Mouse (Mus musculus): ENCODE data around the gene Ppia.
"Not testable (repeated sequence)": the region's sequence is repeated elsewhere in the genome, so short reads cannot be mapped to it uniquely, and the experiment has no call there.

Ppia gene

DNA sequence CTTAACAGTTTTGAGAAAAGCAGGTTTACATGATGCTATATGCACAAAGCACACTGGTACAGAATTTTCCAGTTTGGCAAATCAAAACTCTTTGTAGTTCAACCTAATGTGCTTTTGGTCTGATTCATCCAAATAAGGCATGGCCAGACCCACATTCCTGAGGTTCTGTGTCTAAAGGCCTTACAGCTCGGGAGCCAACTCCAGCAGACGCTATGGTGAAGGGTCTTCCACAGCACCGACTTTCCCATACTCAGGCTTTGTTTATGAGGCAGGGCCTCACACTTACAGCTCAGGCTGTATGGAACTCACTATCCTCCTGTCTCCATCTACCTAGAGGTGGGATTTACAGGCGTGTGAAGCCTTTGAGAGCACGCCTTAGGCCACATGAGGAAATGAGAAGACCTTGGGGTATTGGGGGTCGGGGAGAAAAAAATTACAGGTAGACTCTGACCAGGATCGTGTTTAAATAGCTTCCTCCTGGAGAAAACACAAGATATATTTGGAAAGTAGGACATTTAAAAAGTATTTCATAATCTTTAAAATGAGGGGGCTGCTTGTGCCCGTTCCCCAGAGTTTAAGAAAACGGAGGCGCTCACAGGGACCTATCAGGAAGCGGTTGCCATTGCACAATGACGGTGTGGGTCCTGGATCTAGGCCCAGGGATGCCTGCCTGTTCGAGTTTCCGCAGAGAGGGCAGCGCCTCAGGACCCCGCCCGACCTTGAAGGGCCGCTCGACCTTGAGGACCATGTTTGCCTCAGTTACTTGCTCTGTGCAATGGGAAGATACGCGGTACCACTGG, at the start of gene Ppia:
Gene Ppia (plus strand): TSS at position 693 of the 800 bp plus-strand sequence.
- in situ Hi-C loops (cut with MboI; ENCODE audit: low sequenced_read_pairs) = no loop called here

DNA sequence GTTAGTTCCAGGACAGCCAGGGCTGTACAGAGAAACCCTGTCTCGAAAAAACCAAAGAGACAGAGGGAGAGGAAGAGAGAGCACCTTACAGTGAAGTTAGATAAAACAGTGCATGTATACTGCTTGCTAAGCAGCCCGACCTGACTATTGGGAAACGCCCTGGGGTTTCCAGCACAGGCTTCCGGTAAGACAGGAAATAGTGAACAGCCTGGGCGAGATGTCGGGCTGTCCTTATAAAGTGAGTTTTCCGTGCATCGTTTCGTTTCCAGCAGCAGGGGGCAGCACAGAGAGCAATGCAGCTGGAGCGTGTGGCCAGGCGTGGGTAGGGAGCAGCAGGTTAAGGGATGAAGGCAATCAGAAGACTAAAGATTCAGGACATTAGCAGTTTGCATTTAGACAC, 49.4 kb upstream of the Ppia start:
- in situ Hi-C loops (cut with MboI; ENCODE audit: low sequenced_read_pairs) = no loop called here

DNA sequence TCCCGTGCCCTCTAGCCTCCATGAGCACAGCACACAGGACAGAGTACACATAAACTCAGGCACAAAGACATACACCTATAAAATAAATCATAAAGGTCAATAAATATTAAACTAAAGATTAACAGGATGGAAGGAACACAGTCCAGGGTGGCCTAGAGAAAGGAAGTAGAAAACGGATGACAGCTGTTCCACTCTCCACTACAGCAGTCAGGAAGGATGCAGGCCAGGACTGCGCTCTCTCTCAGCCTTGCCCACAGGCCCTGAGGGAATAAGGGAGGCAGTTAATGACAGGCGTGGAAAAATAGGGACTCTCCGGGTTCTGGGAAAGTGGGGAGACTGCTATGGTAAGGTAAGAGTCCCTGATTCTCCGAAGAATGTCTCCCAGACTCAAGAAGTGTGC, 48.8 kb upstream of the Ppia start:
- in situ Hi-C loops (cut with MboI; ENCODE audit: low sequenced_read_pairs) = no loop called here

DNA sequence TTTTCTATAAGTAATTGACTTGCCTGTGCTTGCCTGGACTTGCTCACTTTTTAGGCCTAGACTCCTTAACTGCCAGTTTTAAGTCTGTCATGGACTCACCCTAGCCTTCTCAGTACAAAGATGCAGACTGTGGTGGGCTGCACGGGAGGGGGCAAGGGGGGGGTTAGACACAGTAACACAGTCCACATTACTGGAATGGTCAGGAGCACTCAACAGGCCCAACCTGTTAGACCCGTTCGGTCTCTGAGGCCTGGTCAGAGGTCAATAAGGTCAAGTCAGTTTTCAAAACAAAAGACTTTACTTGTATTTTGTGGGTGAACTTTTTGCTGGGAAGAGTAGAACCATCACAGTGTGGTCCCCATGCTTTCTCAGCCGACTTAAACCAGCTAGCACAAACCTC, 48.1 kb upstream of the Ppia start:
- in situ Hi-C loops (cut with MboI; ENCODE audit: low sequenced_read_pairs) = no loop called here

DNA sequence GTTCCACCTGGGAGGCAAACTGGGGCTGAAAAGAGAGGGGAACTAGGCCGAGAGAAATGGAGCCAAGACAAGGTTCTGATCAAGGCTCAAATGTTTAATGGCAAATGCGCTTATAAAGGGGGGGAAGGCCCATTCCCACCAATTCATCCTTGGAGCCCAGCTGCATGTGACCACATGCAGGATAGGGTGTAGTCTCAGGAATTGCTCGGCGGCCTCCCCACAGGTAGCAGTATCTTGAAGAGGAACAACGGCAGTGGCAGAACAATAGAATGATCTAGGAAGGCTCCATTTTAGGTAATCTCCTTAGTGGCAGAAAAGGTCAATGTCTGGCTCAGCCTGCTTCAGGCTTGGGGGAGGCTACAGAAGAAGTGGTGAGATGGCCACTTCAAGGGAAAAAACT, 47.3 kb upstream of the Ppia start:
- in situ Hi-C loops (cut with MboI; ENCODE audit: low sequenced_read_pairs) = not testable (repeated sequence)

DNA sequence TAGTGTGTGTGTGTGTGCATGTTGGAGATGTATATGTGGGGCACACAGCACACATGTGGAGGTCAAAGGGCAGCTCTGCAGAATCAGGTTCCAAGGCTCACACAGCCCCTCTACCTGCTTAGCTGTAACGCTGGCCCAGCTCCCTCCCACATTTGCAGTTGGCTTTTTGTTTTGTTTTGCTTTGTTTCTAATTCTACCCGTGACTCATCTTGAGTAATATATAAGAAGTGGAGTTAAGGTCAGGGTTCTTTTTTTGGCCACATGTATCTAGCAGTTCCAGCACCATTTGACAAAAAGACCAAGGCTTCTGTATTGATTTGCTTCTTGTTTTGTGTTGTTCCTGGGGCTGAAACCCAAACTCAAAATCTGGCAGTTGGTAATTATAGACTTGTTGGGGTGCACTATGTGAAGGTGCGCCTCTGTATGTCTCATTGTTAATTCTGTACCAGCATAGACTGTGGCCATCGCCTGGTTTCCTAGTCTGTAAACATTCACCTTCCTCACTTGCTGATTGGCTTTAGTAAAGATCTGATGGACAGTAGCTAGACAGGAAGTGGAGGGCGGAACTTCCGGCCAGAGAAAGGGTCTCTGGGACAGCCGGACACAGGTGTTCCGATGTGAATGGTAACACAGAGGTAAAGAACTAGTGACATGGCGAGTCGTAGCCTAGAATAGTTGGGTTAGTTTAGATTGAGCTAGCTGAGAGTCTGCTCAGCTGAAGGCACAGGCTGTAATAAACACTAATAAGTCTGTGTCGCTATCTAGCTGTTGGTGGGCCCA, 43.7 kb upstream of the Ppia start:
- in situ Hi-C loops (cut with MboI; ENCODE audit: low sequenced_read_pairs) = no loop called here

DNA sequence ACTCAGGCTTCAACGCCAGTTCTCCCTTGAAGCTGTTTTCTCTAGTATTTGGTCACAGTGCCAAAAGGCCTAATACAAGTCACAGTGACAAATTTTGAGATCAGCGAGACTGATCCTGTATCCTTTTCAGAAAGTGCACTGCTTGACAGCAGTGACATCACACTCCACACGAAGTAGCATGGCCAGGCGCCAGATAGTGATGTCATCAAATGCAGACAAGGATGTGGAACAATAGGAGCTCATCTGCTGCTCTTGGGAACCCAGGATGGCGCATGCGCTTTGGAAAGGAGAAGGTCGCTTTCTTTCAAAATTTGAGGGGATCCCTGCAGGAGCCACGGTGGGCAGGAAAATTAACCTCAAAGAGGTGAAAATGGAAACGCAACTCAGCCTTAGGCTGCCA, 42.5 kb upstream of the Ppia start:
- in situ Hi-C loops (cut with MboI; ENCODE audit: low sequenced_read_pairs) = no loop called here

DNA sequence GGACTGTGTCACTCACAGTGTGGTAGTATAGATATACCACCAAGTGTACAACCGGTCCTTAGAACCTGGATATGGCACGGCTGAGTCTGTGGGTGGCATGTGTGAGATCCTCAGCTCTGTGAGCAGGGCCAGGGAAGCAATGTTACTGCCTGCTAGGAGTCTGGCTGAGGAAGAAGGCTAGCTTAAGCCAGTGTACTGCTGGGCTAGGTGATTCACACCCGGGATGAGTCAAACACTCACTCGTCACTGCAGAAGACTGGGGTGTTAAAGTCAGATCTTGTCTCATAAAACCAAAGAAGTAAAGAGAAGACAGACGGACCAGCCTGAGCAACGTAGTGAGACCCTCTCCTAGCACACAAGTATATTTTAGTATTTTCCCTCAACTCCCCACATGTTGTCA, 34.3 kb upstream of the Ppia start:
- in situ Hi-C loops (cut with MboI; ENCODE audit: low sequenced_read_pairs) = no loop called here

DNA sequence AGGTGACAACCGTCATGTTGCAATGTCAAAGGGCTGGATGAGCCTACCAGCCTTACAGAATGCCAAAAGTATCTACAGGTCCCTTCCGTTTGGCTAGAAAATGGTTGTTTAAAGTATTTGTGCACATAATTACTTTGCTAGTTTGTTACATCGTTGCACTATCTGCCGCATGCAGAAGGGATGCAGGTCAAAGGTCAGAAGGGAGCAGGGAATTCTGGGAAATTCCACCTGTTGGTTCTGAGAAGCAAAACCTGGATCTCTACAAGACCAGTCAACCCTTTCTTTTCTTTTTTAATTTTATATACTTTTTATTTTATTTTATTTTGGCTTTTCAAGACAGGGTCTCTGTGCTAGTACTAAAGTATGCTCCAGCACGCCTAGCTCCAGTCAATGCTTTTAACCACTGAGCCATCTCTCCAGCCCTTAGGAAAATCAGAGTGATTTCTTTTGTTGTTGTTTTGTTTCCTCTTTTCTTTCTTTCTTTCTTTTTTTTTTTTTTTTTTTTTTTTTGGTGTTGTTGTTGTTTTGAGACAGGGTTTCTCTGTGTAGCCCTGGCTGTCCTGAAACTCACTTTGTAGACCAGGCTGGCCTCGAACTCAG, 27.0 kb upstream of the Ppia start:
- in situ Hi-C loops (cut with MboI; ENCODE audit: low sequenced_read_pairs) = no loop called here

DNA sequence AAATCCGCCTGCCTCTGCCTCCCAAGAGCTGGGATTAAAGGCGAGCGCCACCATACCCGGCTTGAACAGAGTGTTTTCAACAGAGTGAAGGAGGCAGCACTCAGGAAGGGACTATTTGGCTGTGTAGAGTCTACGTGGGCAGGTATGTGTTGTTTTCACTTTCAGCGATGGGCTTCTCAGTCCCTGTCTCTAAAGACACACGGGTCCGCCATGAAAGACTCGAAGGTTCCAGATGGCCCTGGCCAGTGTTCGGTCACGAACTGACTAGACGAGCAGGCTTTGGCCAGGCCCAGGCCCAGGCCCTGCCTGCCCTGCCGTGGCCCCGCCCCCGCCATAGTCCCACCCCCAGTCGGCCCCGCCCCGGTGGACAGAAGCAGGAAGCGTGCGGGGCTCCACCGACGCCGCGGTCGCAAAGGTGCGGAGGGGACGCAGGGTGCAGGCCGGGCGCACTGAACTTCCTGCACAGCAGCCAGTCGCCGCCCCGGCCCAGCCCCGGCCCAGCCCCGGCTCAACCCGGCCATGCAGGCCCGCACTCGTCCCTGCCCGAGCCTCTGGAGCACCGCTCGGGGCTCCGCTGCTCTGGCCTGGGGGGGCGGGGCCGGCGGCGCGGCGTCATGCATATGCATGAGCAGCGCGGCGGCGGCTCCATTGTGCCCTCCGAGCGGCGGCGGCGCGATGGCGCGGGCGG, 26.4 kb upstream of the Ppia start, which contains the start of gene Zmiz2:
Gene Zmiz2 (plus strand): TSS at position 349 of the 688 bp plus-strand sequence.
- in situ Hi-C loops (cut with MboI; ENCODE audit: low sequenced_read_pairs) = no loop called here

DNA sequence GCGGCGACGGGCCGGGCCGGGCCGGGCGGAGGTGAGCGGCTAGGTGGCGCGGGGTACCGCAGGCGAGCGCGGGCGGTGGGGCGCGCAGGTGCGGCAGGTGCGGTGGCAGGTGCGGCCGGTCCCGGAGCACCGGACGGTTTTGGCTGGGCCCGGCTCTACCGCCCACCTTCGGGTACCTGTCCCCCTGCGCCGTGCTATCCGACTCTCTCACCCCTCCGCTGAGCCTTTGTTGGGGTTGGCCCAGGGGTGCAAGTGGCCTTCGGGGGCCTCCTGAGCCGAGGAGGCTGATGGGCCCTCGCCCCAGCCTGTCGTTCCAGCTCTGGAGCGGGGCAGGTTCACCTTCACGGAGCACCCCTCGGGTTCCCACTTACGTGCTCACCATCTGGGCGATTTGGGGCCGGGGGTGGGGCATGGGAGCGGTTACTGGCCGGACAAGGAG, 25.7 kb upstream of the Ppia start:
- in situ Hi-C loops (cut with MboI; ENCODE audit: low sequenced_read_pairs) = no loop called here

DNA sequence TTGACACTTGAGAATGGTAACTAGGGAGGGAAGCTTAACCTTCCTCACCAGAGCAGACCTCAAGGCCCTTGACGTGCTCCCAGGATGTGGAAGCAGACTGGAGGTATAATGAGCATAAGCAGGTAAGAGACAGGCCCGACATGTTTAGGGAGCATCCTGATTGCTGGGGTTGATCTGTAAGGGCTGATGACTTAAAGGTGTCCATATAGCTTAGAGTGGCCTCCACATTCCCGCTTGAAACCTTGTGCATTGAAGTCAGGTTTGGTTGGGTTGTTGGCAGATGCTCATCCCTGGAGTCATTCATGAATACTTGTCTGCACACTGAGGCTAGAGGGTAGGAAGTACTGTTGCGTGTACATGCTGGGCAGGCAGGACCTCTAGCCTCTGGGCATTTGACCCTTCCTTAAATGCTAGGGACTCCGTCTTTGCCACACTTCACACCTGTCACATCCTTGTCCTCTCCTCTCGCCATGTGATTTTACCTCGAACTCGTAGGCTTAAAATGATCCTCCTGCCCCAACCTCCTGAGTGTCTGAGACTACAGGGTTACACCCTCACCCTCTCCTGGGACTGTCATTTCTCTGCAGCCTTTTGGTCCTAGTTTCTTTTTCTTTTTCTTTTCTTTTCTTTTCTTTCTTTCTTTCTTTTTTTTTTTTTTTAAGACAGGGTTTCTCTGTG, 24.7 kb upstream of the Ppia start:
- in situ Hi-C loops (cut with MboI; ENCODE audit: low sequenced_read_pairs) = no loop called here

DNA sequence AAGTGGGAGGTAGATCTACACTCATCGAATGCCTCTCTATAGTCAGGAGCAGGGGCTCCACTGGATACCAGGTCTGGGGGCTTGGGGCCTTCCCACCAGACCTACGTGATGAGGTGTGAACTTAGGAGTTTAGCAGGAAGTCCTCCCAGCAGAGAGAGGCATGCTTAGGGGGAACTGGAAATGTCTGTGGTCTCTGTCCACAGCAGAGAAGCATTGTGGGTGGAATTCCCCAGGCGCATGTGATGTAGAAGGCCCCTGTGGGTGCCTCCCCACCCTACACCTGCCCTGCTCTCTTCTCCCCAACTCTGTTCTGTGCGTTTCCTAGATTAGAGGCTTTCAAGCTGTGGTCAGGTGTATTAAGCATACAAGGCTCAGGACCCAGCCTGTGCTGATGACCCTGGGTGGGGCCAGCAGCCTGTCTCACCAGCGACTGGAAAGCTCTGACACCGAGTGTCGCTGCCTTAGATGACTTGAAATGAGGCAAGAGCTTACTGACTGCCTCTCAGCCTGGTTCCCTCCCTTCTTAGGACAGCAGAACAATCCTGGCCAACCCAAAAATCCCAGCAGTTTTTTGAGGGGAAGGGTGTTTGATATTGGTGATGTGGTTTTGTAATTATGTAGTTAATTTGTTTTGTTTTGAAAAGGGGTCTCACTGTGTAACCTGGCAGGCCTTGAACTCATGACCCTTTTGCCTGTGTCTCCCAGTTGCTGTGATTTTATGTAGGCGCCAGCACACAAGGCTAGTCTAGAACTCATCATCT, 23.5 kb upstream of the Ppia start:
- in situ Hi-C loops (cut with MboI; ENCODE audit: low sequenced_read_pairs) = no loop called here

DNA sequence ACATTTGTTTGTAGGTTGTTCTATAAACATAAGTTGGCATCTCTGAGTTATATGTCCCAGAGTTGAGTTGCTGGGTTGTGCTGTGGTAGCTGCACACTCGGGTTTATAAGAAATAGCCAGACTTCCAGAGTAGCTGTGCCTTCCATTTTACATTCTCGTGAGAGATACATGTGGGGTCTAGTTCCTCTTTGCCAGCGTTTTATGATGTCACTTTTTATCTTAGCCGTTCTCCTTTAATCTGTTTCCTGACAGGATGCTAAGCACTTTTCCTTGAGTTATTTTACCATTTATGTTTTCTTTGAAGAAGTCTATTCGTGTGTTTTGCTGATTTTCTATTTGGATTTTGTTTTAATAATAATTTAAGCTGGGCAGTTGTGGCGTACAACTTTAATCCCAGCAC, 22.4 kb upstream of the Ppia start:
- in situ Hi-C loops (cut with MboI; ENCODE audit: low sequenced_read_pairs) = no loop called here

DNA sequence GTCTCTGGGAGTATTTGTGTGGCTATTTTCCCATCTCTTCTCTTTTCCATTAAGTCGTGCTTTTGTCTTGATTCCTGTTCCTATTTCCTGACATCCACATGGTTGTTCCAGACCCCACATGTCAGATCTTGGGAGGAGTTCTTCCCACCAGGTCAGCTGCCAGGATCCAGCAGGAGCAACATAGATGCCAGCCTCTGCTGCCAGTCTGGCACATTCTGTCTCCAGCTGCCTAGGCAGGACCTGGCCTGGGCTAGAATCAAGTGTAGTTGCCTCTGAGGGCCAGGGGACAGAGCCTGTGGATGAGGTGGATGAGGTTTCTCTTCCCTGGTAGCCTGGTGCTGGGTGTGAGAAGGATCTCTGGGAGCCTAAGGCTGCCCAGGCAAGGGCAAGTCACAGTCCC, 21.4 kb upstream of the Ppia start:
- in situ Hi-C loops (cut with MboI; ENCODE audit: low sequenced_read_pairs) = no loop called here

DNA sequence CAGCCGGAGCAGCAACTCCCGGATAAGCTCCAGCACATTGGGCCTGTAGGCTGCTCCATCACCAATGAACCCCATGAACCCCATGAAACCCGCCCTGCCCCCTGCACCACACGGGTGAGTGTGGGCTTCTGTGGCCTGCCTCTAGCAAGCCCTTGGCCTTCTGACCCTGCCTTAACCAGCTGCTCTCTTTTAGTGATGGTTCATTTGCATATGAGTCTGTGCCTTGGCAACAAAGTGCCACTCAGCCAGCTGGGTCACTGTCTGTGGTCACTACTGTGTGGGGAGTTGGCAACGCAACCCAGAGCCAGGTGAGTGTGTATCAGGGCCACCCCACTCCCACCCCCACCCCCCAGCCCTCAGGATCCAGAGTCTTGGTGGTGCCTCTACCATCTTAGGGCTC, 19.7 kb upstream of the Ppia start:
- in situ Hi-C loops (cut with MboI; ENCODE audit: low sequenced_read_pairs) = no loop called here

DNA sequence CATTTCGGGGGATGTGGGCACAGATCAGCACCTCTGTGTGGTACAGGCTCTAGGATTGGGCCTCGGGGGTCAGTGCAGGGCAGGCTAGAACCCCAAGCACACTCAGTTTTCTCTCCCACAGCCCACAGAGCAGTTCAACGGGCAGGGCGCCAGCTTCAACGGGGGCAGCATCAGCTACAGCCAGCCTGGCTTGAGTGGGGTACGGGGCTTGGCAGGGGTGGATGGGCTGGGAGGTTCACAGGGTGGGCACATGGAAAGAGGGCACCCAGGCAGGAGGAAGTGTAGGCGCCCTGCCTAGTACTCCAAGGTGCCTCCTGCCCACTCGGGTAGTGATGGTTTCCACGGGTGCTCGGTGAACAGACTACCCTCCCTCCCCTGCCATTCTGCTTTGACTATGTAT, 17.1 kb upstream of the Ppia start:
- in situ Hi-C loops (cut with MboI; ENCODE audit: low sequenced_read_pairs) = no loop called here

DNA sequence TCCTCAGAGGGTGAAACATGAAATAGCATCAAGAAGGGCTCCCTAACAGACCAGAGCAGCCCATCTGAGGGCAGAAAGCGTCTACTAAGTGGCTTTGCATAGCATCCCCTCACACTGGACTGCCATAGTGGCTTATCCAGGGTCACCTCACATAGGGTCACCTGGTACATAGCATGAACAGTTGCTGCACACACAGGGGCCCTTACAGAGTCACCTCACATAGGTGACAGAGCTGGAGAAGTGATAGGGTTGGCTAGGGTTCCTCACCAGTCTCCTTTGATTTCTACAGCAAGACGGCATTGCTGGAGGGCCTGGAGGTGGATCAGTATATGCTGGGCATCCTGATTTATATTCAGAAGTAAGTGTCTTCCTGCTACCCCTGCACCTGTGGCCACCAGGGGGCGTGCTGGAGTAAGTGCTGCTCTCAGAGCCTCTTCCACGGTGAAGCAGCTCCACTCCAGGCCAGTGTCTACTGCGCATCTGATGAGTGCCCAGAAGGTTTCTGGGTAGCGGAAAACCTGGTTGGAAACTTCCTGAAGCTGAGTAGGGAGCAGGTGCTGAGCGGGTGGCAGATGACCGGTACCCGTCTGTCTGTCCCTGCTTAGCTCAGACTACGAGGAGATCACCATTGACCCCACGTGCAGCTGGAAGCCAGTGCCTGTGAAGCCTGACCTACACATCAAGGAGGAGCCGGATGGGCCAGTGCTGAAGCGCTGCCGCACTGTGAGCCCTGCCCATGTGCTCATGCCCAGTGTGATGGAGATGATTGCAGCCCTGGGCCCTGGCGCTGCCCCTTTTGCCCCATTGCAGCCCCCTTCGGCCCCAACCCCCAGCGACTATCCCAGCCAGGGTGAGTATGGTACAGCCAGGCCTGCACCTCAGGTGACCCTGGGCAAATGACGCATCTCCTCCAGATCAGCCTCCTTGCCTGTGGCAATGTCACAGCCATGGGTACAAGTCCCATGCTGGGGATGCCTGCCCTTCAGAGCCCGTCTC, 12.4 kb upstream of the Ppia start:
- in situ Hi-C loops (cut with MboI; ENCODE audit: low sequenced_read_pairs) = no loop called here

All from CH12F3 (cell line).